Mouse (Mus musculus) hindbrain, embryonic 10.5 days (tissue): ENCODE results near the gene Gmpr. TPM values are rescaled to one million over a fixed set of nuclear protein-coding genes. Genes with fewer than 3 reads are reported as not detected.

Experiments used
- DNase-seq: peaks from one replicate; pipeline ENCODE4 v3.0.0-alpha.2; 2017; ENCODE audit warnings: low spot score
- H3K27ac ChIP-seq: fragments of 300-500 bp; sonication (generic); 2 replicates; pipeline ENCODE4 v1.5.1; 2016; ENCODE audit warnings: mild to moderate bottlenecking, moderate library complexity
- H3K27me3 ChIP-seq: fragments of 300-500 bp; sonication (generic); 2 replicates; pipeline ENCODE4 v1.6.1; 2016; ENCODE audit warnings: mild to moderate bottlenecking; ENCODE audit not compliant: poor library complexity, insufficient read depth, severe bottlenecking
- H3K36me3 ChIP-seq: fragments of 300-500 bp; sonication (generic); 2 replicates; pipeline ENCODE4 v1.6.1; 2016; ENCODE audit warnings: mild to moderate bottlenecking, moderate library complexity
- H3K4me1 ChIP-seq: fragments of 300-500 bp; sonication (generic); replicated peaks from 2 replicates; pipeline ENCODE4 v1.6.1; 2016; ENCODE audit warnings: mild to moderate bottlenecking
- H3K4me3 ChIP-seq: fragments of 300-500 bp; sonication (generic); 2 replicates; pipeline ENCODE4 v1.5.1; 2016; ENCODE audit warnings: mild to moderate bottlenecking, moderate library complexity
- H3K9me3 ChIP-seq: fragments of 300-500 bp; sonication (generic); 2 replicates; pipeline ENCODE4 v1.6.1; 2016; ENCODE audit warnings: mild to moderate bottlenecking, moderate library complexity
- WGBS: fragments of 180-500 bp; shearing (Covaris S2); methylation state at CpG from one replicate; pipeline ENCODE4 v1.1.7; 2016; 5-methylcytosine and 5-hydroxymethylcytosine counted together
- polyA plus RNA-seq: library from polyadenylated mRNA; unstranded; fragments of >200 nt; fragmentation: Nextera tagmentation; extraction: Ambion mirVana; gene quantifications from 2 replicates; pipeline ENCODE4 v1.2.1, GENCODE M21; 2016

Gene Gmpr
- polyA plus RNA-seq, 1 experiment from 2014 or later, result 38.3 TPM

- 91% methylated on average over 2 of the region's 2 CpGs for WGBS
- H3K4me1 ChIP-seq, result peaks cover 8% of the 10 kb centered on the region
- no peak overlapping the region for H3K27ac ChIP-seq
- DNase-seq, result no peak
- no peaks in the 10 kb centered on the region for H3K36me3 ChIP-seq
- no peak overlapping the region for H3K4me3 ChIP-seq
- no peaks in the 10 kb centered on the region for H3K27me3 ChIP-seq
- H3K9me3 ChIP-seq, result no peaks in the 10 kb centered on the region
Observed at GRCm38 (mm10) chr13:45599831-45600230, 92.6 kb downstream of the Gmpr start.

GRCm38 (mm10) chr13:45600443-45600842, 93.2 kb downstream of the Gmpr start:
- WGBS, result 73% methylated on average over 6 of the region's 6 CpGs
- Histone ChIP-seq H3K9me3 (no peaks in the 10 kb centered on the region), H3K4me1 (peaks cover 4% of the 10 kb centered on the region), H3K36me3 (no peaks in the 10 kb centered on the region), H3K27ac (no peak overlapping the region), H3K4me3 (no peak overlapping the region), H3K27me3 (no peaks in the 10 kb centered on the region)
- no peak for DNase-seq

Other genes starting within 250 kb of the Gmpr start
- gene Mylip, start 117.7 kb upstream of the Gmpr start, polyA plus RNA-seq, result 8.0 and 8.1 TPM in 2 replicates